Mouse (Mus musculus) ES-CJ7 (cell line): ENCODE measurements at regions not wholly inside any gene's neighbourhood (a gene's known extent, or its start where the extent isn't known, plus 50 kb on each side); places are given as distances from the start of the nearest gene placed in this dataset.

Experiments
- DNase-seq: peaks from one replicate; pipeline ENCODE4 v3.0.0; 2011; ENCODE audit warnings: low read depth, low spot score

DNA sequence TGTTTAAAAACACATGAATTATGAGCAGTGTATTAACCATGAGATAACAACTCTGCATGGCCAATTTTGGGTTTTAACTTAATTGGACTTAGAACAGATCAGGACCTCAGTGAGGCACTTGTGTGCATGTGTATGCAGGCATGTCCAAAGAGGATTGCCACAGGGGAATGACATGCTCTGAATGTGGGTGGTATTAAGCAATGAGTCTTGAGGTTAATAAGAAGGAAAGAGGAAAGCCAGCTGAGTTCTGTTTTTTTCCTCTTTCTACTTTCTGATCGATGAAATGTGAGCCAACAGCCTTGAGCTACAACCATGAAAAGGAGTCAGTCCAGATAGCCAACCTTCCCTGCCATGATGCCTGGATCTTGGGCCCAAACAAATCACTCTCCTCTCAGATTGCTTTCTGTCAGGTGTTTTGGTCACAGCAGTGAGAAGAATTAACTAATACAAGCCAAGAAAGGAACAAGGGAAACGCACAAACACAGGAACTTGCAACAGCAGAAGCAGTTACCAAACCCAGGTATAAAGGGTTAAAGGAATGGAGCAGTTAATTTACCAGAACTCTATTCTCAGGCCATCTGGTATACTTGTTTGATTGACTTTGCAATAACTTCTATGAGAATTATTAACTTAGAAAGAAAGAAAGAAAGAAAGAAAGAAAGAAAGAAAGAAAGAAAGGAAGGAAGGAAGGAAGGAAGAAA is 243.3 kb upstream of the Mmadhc start:
- DNase-seq = no peak

DNA sequence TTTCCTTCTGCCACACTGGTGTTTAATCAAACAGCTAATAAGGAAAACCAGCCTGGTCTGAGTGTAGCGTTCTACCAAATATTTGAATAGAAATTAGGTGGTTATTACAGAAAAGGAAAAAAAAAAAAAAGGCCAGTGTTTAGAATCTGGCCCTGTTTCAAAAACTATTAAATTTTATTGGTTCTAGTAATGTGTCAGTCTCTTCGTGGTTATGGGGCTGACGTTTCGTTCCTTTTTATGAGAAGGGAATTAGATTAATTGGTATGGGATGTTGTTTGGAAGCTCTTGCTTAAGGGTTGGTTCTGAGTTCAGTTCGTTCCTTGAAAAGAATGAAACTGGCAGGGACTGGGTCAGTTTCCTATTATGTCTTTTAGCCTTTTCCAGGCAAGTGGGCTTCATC is 241.5 kb upstream of the Mmadhc start:
- no peak for DNase-seq

DNA sequence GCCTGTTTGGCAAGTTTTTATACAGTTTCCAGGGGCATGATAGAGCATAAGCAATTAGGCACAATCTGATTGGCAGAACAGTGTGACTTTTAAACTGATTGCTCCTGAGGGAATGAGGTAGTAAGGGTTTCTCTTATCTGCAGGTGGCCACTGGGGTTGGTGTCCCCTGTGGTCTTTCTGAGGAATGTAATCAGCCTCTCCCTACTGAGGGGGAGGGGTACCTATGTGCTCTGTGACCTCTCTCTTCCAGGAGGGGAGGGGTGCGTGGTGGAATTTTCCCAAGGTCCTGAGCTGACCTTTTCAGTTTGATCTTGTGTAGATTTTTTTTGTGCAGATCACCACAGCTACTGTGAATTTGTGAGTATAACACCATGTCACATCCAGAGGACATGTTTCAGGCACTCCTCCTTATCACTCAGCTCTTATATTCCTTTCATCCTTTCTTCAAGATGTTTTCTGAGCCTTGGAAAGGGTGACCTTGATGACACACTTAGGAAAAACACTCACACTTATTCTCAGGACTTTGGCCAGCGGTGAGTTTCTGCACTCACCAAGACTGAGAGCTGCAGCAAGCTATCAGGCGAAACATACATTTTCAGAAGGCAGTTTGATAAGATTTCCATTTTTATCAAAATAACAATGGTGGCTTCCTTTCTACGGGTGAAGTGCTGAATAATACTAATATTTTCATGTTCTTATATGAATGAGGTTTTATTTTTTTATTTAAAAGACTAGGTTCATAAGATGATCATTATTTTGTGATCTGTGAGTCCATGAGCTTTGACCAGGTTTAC is 238.7 kb upstream of the Mmadhc start:
- peak; percentile 19 for DNase-seq

DNA sequence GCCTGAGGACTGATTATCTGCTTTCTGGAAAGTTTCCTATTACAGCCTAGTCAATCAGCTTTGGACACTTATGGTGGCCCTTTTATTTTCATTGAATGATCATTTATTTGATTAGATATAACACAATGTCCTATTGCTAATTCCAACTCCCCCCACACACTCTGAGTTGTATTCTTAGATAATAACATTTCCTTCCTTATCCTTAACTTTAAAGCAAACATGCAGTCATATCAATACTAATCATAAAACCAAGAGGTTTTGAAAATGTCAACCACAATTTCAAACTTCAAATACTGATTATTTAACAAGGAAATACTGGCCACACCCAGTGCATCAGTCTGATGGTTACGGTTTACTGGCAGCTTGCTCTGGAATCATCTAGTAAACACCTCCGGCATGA is 237.1 kb upstream of the Mmadhc start:
- no peak for DNase-seq

DNA sequence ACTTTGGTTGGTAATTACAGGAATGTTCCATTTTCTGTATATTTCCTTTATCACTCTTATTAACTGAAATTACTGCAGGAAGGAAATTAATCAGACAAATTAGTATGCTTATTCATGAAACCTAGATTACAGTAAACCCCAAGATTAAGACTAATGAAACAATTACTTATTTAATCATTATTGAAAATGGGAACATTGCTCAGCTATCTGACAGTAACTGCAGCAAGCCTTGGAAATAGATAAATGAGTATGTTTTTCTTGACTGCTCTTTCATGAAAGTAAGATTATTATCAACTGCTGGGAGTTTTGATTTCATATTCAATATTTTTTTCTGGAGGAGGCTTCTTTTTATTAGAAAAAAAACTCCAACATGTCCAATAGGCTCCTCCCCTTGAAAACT is 230.8 kb upstream of the Mmadhc start:
- DNase-seq = no peak

DNA sequence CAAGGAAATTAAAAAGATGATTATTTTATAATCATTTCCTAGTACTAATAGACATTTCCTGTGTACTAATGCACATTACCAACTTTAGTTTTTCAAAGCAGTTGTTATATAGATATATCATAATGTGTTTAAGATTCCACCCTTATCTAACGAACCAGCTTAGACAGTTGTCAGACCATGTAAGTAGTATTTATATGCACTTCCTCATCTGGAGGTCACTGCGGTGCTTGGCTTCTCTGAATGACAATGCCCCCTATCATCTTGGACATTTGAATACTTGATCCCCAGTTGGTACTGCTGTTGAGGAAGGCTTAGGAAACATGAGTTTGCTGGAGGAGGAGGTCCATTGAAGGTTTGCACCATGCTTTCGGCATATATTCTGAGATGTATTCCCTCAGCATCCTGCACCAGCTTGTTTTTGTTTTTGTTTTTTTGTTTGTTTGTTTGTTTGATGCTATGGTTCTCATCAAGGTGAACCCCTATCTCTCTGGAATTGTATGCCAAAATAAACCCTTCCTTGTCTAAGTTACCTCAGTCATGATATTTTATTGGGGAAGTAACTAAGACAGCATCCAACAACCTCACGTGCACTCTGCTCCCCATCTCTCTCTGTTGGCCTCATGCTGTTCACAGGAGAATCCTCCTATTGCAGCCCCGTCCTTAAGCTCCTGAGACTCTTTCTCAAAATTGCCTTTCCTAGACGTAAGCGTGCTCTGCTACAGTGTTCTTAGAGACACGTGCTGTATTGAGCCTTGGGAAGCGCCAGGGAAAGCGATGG is 228.4 kb upstream of the Mmadhc start:
- DNase-seq = peak; percentile 70

DNA sequence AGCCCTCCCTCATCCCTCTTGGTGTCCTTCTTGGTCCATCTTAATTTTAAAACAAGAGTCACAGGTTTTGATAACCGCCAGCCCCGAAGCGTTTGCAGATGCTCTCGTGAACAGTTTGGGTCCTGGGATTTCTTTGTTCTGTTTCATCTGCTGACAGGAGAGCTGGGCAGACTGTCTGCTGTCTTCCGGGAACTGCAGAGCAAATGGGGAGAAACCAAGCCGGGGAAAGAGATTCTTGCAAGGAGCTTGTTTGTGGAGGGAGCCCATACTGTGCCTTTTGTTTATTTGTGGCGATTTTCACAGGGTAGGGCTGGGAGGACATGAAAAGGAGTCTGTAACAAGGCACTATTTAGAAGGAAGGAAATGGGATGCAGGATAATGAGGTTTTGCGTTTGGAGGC is 223.6 kb upstream of the Mmadhc start:
- DNase-seq = no peak

DNA sequence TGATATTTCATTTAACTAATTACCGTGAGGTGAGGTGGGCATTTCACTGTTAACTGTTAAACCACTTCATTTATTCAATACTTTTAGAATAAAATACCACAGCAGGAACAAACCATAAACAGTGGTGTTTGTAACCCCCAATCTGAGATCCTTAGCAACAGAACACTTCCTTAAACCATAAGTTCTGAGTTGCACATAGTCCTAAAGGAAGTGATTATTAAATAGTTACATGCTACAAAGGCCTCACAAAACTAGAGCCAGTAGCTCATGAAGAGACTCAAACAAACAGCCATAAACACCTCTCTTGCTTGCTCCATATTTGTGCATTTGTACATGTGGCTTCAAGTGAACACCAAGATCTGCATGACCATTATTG is 222.5 kb upstream of the Mmadhc start:
- DNase-seq = no peak

DNA sequence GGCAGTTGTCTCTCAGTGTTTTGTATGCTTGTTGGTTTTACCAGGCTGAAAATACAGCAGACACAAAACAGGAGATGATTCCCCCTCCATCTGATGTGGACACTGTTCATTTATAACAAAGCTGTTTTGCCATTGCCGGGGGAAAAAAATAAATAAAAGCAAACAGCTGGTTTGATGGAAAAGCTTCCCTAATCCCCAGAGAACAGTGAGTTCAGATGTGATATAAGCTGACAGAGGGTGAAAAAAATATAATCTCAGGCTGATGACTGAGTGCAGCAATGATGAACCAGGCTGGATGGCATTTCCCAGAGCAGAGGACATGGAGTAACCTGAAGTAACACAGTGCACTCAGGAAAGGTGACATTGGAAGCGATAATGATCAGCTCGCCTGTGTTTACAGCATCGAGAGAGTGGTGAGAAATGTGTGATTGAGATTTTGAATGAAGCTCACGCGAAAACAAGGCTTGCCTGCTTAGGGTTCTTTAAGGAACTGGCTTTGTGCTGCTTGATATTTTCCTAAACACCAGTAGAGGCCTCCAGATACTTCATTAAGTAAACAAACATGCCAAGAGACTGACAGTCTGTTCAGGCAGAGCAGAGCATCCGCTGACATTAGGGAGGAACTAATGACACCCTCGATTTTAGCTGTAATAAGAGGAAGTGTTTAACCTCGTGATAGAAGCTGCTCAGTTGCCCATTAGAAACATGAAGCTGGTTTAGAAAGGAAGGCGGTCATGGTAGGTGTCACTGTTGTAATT is 221.9 kb upstream of the Mmadhc start:
- no peak for DNase-seq

DNA sequence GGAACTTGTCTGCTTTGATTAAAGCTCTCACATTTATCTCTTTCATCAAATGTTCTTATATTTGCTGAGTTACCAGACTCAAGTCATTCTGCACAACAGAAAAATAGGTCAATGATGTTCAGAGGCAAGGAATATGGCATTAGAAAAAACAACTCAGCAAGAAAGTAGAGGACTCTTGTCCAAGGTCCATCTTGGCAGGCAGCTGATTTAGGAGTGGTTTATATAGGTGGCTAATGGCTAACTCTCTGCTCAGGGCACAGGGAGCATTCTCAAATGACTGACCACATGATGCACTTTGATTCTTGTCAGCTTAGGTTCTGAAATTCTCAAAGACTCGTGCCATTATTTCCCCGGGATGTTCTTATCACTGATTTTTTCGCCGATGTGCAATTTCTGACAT is 216.7 kb upstream of the Mmadhc start:
- DNase-seq = no peak

DNA sequence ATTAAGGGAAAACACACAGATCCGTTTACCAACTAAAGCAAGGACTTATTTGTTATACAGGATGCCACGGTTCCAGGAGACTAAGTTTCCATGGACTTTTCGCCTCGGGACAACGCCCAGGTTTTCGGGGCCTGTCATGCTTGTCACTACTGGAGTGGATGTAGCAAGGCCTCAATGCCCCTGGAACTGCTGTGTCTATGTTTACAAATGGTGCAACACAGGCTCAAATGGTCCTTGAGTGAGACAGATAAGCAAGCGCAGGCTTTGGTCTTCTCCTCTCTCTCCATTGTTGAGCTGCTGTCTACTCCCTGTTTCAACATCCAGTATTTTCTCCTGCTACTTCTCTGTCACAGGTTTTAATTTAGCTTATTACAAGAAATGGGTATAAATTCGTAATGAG is 202.1 kb upstream of the Mmadhc start:
- DNase-seq = no peak

DNA sequence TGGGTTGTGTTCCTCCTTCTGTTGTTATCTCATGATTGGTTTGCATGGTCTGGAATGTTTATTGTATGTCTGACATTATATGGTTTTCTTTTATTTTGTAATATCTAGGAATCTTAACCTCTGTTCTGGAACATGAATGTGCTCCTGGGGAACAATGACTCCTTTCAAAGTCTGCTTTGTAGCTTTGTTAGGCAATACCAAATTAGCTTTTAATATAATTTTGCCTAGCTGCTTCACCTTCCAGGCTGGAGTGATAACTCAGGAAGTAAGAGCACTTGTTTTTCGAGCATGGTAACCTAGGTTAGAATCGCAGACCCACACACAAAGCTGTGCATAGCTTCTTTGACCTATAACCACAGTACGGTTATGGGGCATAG is 199.4 kb upstream of the Mmadhc start:
- DNase-seq = no peak

DNA sequence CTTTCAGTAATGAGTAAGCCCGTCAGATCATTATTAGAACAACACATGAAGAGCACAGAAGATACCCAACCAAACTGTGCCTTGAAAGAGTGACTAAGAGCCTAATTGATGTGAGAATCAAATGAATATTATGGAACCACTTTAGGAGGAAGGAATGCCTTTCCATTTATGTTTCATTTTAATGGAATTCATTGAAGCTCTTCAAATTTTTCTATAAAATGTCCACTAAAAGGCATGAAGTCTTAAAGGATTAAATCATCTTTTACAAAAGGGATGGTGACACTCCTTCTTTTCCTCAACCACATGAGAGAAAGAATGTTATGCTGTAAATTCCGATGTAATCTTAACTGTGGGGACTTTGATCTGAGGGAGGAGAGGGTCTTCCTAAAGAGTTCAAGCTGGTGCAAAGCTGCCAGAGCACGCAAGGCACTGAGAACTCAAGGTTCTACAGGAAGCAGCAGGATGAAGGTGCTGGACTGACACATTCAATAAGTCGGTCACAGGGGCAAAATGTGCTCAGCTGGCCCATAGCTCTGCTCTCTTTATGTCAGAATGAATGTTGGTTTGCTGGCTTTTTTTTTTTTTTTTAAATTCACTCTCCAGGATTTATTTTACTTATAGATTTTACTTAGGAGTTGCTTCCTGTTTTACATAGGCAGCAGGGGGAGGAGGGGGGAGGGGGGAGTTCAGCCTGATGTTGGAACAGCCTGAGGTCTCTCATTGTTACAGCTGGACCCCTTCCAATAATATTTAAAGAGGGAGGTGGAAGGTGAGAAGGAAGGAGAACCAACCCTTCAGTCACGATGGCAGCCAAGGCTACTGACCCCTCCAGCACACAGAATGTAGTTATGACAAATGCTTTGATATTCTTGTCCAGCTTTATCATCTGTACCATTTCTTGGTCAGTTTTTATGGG is 198.8 kb upstream of the Mmadhc start:
- DNase-seq = no peak

DNA sequence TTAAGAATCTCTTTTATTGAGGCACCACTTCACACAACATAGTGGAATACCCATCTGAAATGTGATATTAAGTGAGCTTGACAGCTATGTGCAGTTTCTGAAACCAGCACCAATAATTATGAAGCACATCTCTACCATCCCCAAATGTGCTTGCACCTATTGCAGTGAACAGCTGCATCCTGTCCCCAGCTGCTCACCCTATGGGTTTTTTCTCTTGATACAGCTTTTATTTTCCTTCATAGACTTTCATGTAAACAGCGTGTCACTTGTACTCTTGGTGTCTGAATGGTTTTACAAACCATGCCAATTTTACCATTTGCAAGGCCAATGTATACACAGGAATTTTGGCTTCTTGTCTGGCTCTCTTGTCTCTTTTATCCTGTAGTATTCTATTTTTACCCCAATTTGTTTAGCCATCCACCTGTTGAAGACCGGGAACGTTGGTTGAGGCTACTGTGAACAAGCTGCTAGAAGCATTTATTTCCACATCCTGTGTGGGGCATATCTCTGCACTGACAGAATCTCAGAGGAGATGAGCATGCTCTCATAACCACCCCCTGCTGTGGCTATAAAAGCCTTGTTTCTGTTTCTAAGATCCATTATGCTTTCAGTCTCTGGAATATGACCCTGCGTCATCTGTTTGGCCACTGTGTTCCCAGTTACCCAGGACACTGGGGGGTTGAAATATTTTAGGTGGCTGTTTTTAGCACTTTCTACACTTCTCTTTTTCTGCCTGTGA is 197.2 kb upstream of the Mmadhc start:
- DNase-seq = no peak

DNA sequence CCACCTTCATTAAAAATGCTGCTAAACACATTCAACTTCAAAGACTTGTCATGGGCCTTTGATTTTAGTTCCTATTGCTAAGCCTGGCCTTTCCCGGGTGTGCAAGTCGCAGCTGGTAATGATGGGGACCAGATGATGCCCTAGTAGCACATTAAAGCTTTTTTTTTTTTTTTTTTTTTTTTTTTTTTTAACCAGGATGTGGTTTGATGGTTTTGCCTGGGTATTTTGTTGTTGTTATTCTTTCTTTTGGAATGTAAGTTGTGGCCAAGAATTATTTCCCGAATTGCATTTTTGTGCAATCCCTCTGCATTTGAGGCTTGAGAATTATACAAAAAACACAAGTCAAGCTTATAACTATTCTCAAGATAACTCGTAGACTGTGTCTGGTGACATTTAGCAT is 167.2 kb upstream of the Mmadhc start:
- DNase-seq = no peak

DNA sequence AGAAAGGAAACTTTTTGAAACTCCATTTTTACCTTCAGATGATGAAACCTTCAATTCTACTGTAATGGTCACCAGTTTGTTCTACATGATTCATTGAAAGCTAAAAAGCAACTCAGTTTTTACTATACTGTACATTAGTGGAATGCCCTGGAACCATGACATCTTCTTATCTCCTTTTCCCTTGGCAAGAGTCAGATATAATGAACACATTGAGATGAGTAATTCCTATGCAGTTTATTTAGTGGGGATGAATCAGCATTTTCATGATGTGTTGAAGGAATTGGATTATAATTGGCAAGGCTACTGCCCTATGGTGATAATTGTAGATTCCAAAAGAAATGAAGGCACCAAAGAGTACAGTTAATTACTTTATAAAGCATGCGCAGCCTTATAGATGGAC is 165.8 kb upstream of the Mmadhc start:
- DNase-seq = no peak

DNA sequence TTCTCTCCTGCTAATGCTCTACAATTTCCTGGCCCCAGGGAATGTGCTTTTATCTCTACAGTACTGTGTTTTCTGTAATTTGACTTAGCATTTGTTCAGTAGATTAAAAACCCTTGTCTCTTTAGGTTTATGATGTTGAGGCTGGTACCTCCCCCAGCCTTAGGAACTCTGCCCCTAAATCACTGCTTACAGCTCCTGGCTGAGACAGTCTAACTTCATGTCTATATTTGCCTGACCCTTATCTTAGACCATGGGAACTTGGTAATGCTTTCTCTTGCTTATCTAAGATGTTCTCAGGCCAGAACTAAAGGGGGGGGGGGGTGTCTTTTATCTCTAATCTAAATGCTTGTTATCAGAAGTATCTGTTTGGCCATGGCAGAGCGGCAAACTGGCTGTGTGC is 160.1 kb upstream of the Mmadhc start:
- no peak for DNase-seq

DNA sequence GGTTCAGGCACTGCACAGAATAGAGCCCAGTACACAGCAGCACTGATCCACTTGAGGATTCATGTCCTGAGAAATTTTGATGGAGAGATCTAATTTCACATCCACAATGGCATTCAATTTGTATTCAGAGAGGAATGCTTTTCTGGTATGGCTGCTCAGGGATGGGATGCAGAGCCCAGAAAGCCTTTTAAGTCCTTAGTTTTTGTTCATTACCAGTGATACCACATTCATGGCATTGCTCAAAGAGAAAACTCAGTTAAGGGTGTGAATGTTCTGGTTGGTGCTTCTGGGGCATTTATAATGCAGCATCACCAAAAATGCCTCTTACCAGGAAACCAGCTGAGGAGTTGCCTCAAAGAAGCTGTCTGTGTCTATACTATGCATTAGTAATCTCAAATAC is 151.5 kb upstream of the Mmadhc start:
- DNase-seq = no peak

DNA sequence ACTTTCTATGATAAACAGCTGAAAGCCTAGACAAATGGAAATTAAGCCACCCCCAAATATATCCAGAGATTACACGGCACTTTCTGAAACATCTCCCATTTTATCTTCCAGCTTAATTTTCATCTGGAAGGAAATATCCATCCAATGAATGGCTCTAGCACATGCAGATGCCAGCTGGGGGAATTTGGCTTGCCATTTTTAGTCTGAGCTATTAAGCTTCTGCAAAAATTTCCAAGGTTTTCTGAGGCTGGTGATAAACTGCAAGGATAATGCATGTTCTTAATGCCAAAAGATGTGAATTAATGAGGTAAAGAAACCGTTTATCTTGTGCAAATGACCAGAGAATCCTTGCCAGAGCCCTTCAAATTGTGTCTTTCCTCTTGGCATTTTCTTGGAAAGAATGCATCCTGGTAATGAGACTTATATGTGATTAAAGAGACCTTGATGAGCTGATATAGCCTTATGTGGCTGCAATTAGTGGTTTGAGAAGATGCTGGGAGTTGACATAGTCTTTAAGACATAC is 149.4 kb upstream of the Mmadhc start:
- no peak for DNase-seq

DNA sequence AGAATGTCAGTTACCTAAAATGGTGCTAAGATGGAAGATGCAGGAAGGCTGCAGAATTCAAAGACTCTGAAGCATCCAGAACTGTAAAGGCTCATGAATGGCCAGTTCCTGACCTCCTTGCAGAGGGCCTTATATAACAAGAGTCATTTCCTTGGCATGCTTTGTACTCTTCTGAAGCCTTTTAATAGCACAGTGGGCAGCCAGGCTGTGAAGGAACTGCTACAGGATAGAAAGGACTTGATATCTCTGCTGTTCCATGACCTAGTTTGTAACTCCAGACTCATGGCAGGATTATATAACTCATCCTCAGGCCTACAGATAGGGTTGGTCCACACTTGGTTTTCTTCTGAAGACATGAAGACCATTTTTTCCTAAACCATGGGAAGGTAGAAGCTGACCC is 143.7 kb upstream of the Mmadhc start:
- no peak for DNase-seq
